Mouse (Mus musculus): ENCODE measurements at regions not wholly inside any gene's neighbourhood (a gene's known extent, or its start where the extent isn't known, plus 50 kb on each side); places are given as distances from the start of the nearest gene placed in this dataset.

- no peak for TF ChIP-seq CTCF (IDR thresholded peaks at IDR 0.05; ENCODE audit: low read depth, low read length)
- TF ChIP-seq POLR2A (IDR thresholded peaks at IDR 0.05; ENCODE audit: insufficient read depth, low read length) = no peak
These were observed 92.1 kb upstream of the Zfp746 start for GRCm38 (mm10) chr6:48178360-48179120.
